Mouse (Mus musculus): ENCODE measurements around the gene Slc51a.
"Not testable (repeated sequence)": the region's sequence is repeated elsewhere in the genome, so short reads cannot be mapped to it uniquely, and the experiment has no call there.

The Slc51a gene

DNA sequence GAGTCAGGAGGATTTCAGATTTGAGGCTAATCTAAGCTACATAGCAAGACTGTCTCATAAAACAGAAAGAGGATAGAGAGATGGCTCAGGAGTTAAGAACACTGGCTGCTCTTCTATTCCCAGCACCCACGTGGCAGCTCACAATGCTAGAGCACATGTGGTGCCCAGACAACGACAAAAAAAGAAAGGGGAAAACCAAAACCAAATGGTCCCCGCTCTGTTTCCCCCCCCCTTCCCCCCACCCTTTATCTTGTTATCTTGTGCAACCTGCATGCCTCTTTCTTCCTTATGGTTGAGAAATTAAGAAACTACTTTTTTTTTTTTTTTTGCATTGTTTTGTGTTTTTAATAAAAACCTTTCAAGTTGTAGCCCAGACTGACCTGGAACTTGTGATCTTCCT, 19.2 kb downstream of the Slc51a start:
- no peak for DNase-seq (ENCODE audit: low read depth, low spot score)

DNA sequence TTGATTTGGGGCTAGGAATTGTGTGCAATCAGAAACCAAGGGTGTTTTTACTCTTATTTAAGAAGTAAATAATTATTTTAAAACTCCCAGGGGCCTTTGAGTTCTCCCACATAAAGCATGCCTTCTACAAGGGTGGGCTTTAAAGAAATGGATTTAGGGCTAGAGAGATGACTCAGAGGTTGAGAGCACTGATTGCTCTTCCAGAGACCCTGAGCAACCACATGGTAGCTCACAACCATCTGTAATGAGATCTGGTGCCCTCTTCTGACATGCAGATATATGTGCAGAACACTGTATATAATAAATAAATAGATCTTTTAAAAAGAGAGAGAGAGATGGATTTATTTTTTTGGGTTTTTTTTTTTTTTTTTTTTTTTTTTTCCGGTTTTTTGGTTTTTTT, 22.8 kb downstream of the Slc51a start:
- DNase-seq (ENCODE audit: low read depth, low spot score): no peak

DNA sequence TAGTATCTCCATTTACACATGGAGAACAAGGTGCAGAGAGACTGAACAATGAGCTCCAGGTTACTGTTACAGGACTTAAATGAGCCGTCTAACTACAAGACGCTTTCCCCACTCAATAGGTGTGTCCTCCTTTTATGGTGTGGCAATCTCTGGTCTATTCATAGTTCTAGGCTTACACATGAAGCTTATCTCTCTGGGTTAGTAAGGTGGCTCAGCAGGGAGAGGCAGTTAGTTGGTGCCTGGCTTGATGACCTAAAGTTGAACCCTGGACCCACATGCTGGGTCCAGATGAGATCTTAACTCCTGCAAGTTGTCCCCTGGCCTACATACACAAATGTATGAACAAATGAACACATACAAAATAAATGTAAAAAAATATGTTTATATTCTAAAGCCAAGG, 24.3 kb downstream of the Slc51a start:
- no peak for DNase-seq (ENCODE audit: low read depth, low spot score)

DNA sequence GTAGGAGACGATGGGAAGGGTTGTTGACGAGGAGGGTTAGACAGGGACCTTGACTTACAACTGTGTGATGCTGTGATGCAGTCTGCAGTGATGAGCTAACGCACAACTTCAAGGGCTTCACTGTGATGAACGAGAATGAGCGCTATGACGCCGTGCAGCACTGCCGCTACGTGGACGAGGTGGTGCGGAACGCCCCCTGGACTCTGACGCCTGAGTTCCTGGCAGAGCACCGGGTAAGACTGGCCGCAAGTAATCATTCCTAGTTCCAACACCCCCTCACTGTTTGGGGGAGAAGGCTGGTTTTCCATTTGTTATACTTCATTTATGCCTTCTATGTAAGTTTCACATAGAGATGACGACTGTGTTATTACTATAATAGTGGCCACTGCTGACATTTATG, 24.7 kb downstream of the Slc51a start:
- DNase-seq (ENCODE audit: low read depth, low spot score): no peak

DNA sequence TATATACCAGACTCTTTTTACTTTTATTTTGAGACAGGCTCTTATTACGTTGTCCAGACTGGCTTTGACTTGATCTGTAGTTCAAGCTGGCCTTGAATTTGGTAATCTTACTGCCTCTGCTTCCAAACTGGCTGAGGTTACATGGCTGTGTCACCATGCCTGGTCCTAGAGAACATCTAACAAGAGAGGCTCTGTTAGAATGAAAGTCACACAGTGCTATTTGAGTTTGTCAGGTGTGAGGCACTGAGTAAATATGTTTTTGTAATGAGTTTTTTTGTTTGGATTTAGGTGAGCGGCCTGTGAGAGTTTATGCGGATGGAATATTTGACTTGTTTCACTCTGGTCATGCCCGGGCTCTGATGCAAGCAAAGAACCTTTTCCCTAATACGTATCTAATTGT, 26.0 kb downstream of the Slc51a start:
- DNase-seq (ENCODE audit: low read depth, low spot score): no peak

GRCm38 (mm10) chr16:32460518-32460917, 27.2 kb downstream of the Slc51a start:
- DNase-seq (ENCODE audit: low read depth, low spot score): no peak

- peak; percentile 26 for DNase-seq (ENCODE audit: low read depth, low spot score)
Observed at GRCm38 (mm10) chr16:32457589-32458386, 29.9 kb downstream of the Slc51a start.

DNA sequence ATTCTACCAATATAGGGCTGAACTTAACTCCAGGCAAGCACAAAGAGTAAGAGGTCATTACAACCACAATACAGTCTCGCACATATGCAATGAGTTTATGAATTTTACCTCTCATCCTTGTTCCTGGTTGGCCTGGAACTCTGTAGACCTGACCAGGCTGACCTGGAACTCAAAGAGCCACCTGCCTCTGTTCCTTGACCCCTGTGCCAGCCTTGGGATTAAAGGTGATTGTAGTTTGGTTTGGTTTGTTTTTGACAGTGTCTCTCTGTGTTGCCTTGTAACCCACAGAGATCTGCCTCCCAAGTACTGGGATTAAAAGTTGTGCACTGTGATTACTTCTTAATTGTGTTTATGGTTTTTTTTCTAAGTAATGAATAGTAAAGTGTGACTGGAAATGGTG, 30.9 kb downstream of the Slc51a start:
- DNase-seq (ENCODE audit: low read depth, low spot score): no peak

DNA sequence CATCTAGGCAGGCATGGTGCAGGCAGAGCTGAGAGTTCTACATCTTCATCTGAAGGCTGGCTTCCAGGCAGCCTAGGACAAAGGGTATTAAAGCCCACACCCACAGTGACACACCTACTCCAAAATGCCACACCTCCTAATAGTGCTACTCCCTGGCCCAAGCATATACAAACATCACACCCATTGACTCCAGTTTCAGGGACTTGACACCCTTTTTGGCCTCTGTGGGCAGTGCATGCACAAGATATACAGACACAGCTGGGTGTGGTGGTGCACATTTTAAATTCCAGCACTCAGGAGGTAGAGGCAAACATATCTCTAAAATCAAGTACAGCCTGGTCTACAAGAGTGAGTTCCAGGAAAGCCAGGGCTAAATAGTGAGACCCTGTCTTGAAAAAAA, 31.6 kb downstream of the Slc51a start:
- no peak for DNase-seq (ENCODE audit: low read depth, low spot score)

- DNase-seq (ENCODE audit: low read depth, low spot score): no peak
Observed at GRCm38 (mm10) chr16:32454646-32455045, 33.0 kb downstream of the Slc51a start.

GRCm38 (mm10) chr16:32453102-32453501, 34.6 kb downstream of the Slc51a start:
- DNase-seq (ENCODE audit: low read depth, low spot score): no peak

GRCm38 (mm10) chr16:32450133-32450532, 37.5 kb downstream of the Slc51a start:
- DNase-seq (ENCODE audit: low read depth, low spot score): no peak

- no peak for DNase-seq (ENCODE audit: low read depth, low spot score)
Observed at GRCm38 (mm10) chr16:32449665-32450064, 38.0 kb downstream of the Slc51a start.

DNA sequence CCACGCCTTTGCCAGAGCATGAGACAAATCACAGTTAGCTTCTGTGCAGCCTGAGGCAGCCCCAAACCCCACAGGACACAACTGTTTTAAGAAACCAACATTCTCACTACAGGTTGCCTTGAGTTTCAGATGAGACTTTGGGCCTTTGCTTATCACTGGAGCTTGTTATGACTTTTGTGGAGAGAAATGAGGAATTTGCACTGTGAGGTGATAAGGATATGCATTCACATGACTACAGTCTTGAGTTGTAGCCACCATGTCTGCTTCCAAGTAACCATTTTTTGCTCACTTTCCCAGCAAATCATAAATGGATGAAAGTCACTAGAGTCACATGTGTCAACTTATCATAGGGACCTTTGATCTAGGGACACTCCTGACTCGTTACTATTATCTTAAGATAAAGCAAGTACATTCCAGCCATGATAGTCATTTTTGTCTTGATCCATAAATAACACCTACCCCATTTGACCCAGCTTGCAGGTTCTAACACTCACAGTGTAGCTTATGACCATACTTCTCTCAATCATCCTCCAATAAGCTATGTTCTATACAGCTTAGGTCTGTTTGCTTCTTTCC, 41.0 kb downstream of the Slc51a start:
- DNase-seq (ENCODE audit: low read depth, low spot score): no peak

- DNase-seq (ENCODE audit: low read depth, low spot score): no peak
Observed at GRCm38 (mm10) chr16:32445558-32445957, 42.1 kb downstream of the Slc51a start.

GRCm38 (mm10) chr16:32444615-32445014, 43.1 kb downstream of the Slc51a start:
- not testable (repeated sequence) for DNase-seq (ENCODE audit: low read depth, low spot score)

- DNase-seq (ENCODE audit: low read depth, low spot score): no peak
Observed at GRCm38 (mm10) chr16:32441432-32441831, 46.2 kb downstream of the Slc51a start.

GRCm38 (mm10) chr16:32437266-32437665, 50.4 kb downstream of the Slc51a start:
- DNase-seq (ENCODE audit: low read depth, low spot score): no peak

DNA sequence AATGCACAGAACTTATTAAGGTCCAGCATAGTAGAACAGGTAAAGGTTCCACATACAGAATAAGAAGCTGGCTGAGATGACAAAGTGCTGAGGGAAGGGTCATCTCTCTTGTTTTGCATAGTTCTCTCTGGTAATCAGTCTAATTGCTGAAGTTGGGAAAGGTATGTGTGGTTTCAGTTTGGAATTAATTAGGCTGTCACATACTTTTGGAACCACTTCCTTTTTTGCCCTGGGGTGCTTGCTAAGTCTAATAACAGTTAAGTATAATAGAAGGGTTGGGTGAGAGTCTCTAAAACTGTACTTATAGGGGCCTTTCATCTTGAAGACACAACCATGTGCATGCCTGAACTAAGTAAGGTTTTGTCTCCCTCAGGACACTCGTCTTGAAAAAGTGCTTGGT, 51.0 kb downstream of the Slc51a start:
- no peak for DNase-seq (ENCODE audit: low read depth, low spot score)

DNA sequence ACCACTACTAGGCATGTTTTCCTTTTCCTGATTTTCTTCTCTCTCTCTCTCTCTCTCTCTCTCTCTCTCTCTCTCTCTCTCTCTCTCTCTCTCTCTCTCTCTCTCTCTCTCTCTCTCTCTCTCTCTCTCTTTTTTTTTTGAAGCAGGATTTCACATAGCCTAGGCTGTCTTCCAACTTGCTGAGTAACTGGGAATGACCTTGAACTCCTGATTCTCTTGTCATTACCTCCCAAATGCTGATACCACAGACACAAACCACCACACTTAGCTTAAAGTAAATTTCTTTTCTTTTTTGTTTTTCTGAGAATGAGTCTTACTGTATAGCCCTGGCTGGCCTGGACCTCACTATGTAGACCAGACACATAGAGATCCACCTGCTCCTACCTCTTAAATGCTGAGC, 53.0 kb downstream of the Slc51a start:
- no peak for DNase-seq (ENCODE audit: low read depth, low spot score)

- peak; percentile 61 for DNase-seq (ENCODE audit: low read depth, low spot score)
Observed at GRCm38 (mm10) chr16:32434066-32434465, 53.6 kb downstream of the Slc51a start.

- DNase-seq (ENCODE audit: low read depth, low spot score): no peak
Observed at GRCm38 (mm10) chr16:32433138-32433537, 54.5 kb downstream of the Slc51a start.

DNA sequence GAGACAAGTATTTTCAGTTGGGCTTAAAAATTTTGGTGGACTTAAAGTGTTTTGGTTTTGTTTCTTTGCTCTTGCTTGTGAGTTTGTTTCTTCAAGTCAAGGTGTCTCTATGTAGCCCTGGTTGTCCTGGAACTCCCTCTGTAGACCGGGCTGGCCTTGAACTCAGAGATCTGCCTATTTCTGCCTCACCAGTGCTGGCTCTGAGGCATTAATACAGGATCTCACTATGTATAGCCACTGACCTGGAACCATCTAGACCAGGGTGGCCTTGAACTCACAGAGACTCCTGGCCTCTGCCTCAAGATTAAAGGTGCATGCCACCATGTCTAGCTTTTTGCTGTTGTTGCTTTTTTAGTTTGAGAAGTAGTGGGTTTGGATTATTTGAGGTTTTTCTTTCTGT, 55.8 kb downstream of the Slc51a start:
- DNase-seq (ENCODE audit: low read depth, low spot score): no peak

Measured in CD4-positive helper T cell, adult 2 months (primary cell).